Mouse (Mus musculus): ENCODE measurements around the gene Eng. TPM values are rescaled to one million over a fixed set of nuclear protein-coding genes. Genes with fewer than 3 reads are reported as not detected.

Eng gene
- polyA plus RNA-seq, 1 experiment = 31.6 TPM

DNA sequence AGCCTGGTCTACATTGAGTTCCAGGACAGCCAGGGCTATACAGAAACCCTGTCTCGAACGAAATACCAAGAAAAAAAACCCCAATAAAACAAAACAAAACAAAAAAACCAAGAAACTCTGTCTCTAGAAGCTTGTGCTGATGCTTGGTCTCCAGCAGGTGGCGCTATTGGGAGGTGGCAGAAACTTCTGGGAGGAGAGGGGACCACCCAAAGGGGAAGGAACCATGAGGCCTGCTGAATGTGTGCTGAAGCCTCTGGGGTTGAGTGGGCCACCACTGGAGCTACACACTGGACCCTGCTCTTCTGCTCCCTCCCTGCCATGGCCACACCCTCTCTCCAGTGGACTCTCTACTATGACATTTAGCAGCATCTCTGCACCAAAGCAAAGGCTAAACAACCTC lies 62.2 kb downstream of the Eng start:
- Histone ChIP-seq H3K27ac (ENCODE audit: insufficient read depth, low read length) (no peak overlapping the region), H3K27me3 (ENCODE audit: control insufficient read depth, insufficient read depth, low read length) (no peaks in the 10 kb centered on the region), H3K4me1 (ENCODE audit: control insufficient read depth, insufficient read depth, low read length) (0 out of 2 replicates have a peak, but pooled peaks cover 2% of the 10 kb centered on the region), H3K4me3 (replicated peaks; ENCODE audit: insufficient read depth, low read depth, low read length) (no peak overlapping the region)
- 19% methylated on average over 3 of the region's 3 CpGs for WGBS
- TF ChIP-seq POLR2A (IDR thresholded peaks at IDR 0.05; ENCODE audit: borderline replicate concordance, insufficient read depth, low read length) (no peak), CTCF (IDR thresholded peaks at IDR 0.05; ENCODE audit: borderline replicate concordance, insufficient read depth, low read depth, low read length) (peak; percentile 66; the same call in 1 of the 2 replicates)
- no peak for DNase-seq

GRCm38 (mm10) chr2:32709521-32710137 lies 63.2 kb downstream of the Eng start:
- H3K27me3 ChIP-seq (ENCODE audit: control insufficient read depth, insufficient read depth, low read length) = no peaks in the 10 kb centered on the region
- H3K4me1 ChIP-seq (ENCODE audit: control insufficient read depth, insufficient read depth, low read length) = peaks cover 2% of the 10 kb centered on the region; the same call in 1 of the 2 replicates
- no peak overlapping the region for H3K4me3 ChIP-seq (replicated peaks; ENCODE audit: insufficient read depth, low read depth, low read length)
- 88% methylated on average over 20 of the region's 20 CpGs for WGBS
- no peak overlapping the region for H3K27ac ChIP-seq (ENCODE audit: insufficient read depth, low read length)
- no peak for TF ChIP-seq POLR2A (IDR thresholded peaks at IDR 0.05; ENCODE audit: borderline replicate concordance, insufficient read depth, low read length)
- TF ChIP-seq CTCF (IDR thresholded peaks at IDR 0.05; ENCODE audit: borderline replicate concordance, insufficient read depth, low read depth, low read length) = no peak
- DNase-seq = no peak

DNA sequence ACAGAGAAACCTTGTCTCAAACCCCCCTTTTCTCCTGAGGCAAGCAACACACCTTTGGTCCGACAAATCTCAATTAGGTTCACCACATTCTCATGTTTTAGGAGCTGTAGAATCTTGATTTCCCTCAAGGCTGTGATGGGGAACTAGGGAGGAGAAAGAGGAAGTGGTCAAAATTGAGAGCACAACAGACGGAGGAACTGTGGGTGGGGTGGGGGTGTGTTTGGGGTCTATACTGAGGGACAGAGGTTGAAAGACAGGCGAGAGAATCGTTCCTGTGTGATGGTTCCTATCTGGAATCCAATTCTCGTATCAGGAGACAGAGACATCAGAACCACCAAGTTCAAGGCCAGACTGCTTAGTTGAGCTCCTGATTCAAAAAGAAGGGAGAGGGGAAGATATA lies 64.0 kb downstream of the Eng start:
- no peak for DNase-seq
- TF ChIP-seq POLR2A (IDR thresholded peaks at IDR 0.05; ENCODE audit: borderline replicate concordance, insufficient read depth, low read length) (no peak), CTCF (IDR thresholded peaks at IDR 0.05; ENCODE audit: borderline replicate concordance, insufficient read depth, low read depth, low read length) (no peak)
- Histone ChIP-seq H3K4me1 (ENCODE audit: control insufficient read depth, insufficient read depth, low read length) (peaks cover 2% of the 10 kb centered on the region; the same call in 1 of the 2 replicates), H3K4me3 (replicated peaks; ENCODE audit: insufficient read depth, low read depth, low read length) (no peak overlapping the region), H3K27me3 (ENCODE audit: control insufficient read depth, insufficient read depth, low read length) (no peaks in the 10 kb centered on the region), H3K27ac (ENCODE audit: insufficient read depth, low read length) (no peak overlapping the region)
- 80% methylated on average over 5 of the region's 5 CpGs for WGBS

DNA sequence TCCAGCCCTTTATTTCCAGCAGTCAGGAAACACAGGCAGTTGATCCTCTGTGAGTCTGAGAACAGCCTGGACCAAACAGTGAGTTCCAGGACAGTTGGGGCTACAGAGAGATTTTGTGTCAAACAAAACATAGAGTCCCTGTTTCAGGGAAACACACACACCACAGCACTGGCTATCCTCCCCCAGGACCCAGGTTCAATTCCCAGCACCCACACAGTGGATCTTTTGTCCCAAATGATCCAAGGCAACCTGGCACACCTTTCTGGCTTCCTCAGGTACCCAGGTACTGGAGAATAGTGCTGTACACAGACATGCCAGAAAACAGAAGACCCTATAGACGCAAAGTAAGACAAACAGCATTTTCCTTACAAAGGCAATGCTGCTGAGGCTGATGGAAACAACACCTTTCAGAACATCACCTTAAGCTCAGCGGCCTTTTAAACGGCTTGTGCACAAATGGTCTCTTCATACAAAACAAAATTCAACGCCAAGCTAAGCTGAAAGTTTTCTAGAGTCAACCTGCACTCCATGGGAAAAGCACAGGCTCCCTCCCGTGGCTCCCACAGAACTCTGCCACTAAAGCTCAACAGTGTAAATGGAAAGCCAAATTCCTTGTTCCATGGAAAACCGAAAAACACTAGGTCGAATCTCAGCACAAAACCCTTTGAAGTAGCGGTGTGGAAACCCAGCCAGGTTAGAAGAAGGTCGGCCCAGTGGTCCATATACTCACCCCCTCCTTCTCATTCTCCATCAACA lies 65.1 kb downstream of the Eng start:
- H3K4me1 ChIP-seq (ENCODE audit: control insufficient read depth, insufficient read depth, low read length) = peaks cover 2% of the 10 kb centered on the region; the same call in 1 of the 2 replicates
- H3K27ac ChIP-seq (ENCODE audit: insufficient read depth, low read length) = peak overlapping the region; percentile 27; the same call in 1 of the 2 replicates
- peak overlapping the region; percentile 77 for H3K4me3 ChIP-seq (replicated peaks; ENCODE audit: insufficient read depth, low read depth, low read length)
- TF ChIP-seq CTCF (IDR thresholded peaks at IDR 0.05; ENCODE audit: borderline replicate concordance, insufficient read depth, low read depth, low read length) = no peak
- TF ChIP-seq POLR2A (IDR thresholded peaks at IDR 0.05; ENCODE audit: borderline replicate concordance, insufficient read depth, low read length) = no peak
- WGBS = 27% methylated on average over 9 of the region's 9 CpGs
- no peak for DNase-seq
- H3K27me3 ChIP-seq (ENCODE audit: control insufficient read depth, insufficient read depth, low read length) = no peaks in the 10 kb centered on the region

DNA sequence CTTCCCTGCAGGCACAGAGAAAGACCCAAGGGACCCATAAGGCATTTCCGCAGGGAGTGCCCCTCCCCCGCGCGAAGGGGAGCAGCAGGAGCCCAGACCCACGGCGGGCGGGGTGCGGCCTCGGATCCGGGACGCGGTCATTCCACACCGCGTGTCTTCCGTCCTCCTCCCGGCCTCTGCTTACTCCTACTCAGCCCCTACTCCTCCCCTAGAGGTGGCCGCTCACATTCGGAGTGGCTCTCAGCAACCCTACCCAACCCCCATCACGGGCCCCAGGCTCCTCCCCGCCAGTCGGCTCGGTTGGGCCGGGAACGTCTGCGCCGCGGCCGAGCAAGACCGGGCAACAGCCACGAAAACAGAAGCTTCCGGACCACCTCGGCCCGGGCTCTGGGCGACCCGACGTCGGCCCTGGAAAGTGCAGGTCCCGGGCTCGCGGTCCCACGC lies 65.7 kb downstream of the Eng start:
- WGBS = under 1% methylated on average over 41 of the region's 41 CpGs
- TF ChIP-seq CTCF (IDR thresholded peaks at IDR 0.05; ENCODE audit: borderline replicate concordance, insufficient read depth, low read depth, low read length) (no peak), POLR2A (IDR thresholded peaks at IDR 0.05; ENCODE audit: borderline replicate concordance, insufficient read depth, low read length) (no peak)
- H3K27ac ChIP-seq (ENCODE audit: insufficient read depth, low read length) = peak overlapping the region; percentile 27
- H3K27me3 ChIP-seq (ENCODE audit: control insufficient read depth, insufficient read depth, low read length) = no peaks in the 10 kb centered on the region
- H3K4me3 ChIP-seq (replicated peaks; ENCODE audit: insufficient read depth, low read depth, low read length) = peak overlapping the region; percentile 77
- no peak for DNase-seq
- peaks cover 2% of the 10 kb centered on the region; the same call in 1 of the 2 replicates for H3K4me1 ChIP-seq (ENCODE audit: control insufficient read depth, insufficient read depth, low read length)

GRCm38 (mm10) chr2:32712586-32712933 lies 66.2 kb downstream of the Eng start:
- Histone ChIP-seq H3K4me3 (replicated peaks; ENCODE audit: insufficient read depth, low read depth, low read length) (peak overlapping the region; percentile 86), H3K27ac (ENCODE audit: insufficient read depth, low read length) (peak overlapping the region; percentile 100), H3K4me1 (ENCODE audit: control insufficient read depth, insufficient read depth, low read length) (peaks cover 2% of the 10 kb centered on the region; the same call in 1 of the 2 replicates), H3K27me3 (ENCODE audit: control insufficient read depth, insufficient read depth, low read length) (no peaks in the 10 kb centered on the region)
- TF ChIP-seq CTCF (IDR thresholded peaks at IDR 0.05; ENCODE audit: borderline replicate concordance, insufficient read depth, low read depth, low read length) = no peak
- TF ChIP-seq POLR2A (IDR thresholded peaks at IDR 0.05; ENCODE audit: borderline replicate concordance, insufficient read depth, low read length) = no peak; the same call in 1 of the 2 replicates
- DNase-seq = peak; percentile 95 to 97
- under 1% methylated on average over 42 of the region's 44 CpGs for WGBS

DNA sequence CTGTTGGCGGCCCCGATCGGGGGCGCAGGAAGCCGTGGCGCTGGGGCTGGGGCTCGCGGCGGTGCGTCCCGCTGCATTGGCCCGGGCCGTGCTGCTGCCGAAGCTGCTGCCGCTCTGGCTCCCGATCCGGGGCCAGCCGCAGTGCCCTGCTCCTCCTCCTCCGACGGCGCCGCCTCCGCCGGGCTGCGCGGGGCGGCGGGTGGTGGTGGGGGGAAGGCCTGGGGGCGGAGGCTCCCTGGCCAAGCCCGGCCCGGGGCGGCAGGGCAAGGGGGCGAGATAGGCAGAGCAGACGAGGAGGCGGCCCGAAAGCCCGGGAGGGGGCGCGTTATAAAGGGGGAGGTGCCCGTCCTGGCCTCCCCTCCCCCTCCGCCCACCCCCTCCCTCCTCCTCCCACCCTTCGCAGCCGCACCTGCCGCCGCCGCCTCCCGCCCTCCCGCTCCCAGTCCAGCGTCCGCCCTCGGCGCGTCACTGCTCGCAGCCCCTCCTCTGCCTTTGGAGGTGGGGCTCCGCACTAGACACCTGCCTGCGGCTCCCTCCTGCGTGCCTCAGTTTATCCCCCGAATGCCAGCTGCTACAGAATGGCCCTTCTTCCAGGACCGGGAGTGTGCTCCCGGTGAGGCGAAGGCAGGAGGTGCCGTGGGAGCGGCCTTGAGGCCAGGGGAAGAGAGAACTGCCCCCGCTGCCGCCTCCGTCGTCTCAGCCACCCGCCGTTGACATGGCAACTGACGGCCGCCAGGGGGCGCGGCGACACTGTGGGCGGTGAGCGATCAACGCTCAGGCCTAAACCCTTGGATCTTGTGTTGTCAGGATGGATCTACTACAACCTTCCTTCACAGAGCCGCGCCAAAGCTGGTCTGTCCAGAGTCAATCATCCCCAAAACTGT lies 66.8 kb downstream of the Eng start, which contains the start of gene Cdk9:
Gene Cdk9, minus strand, starts transcription at position 143 of the 884 bp plus-strand sequence.
- peak; percentile 66; the same call in 1 of the 2 replicates for TF ChIP-seq POLR2A (IDR thresholded peaks at IDR 0.05; ENCODE audit: borderline replicate concordance, insufficient read depth, low read length)
- TF ChIP-seq CTCF (IDR thresholded peaks at IDR 0.05; ENCODE audit: borderline replicate concordance, insufficient read depth, low read depth, low read length) = peak; percentile 94
- 1% methylated on average over 61 of the region's 79 CpGs for WGBS
- H3K27ac ChIP-seq (ENCODE audit: insufficient read depth, low read length) = peak within 1 kb of the TSS; percentile 100
- DNase-seq = peak; percentile 94 to 98
- no peaks in the 10 kb centered on the region for H3K27me3 ChIP-seq (ENCODE audit: control insufficient read depth, insufficient read depth, low read length)
- H3K4me3 ChIP-seq (replicated peaks; ENCODE audit: insufficient read depth, low read depth, low read length) = peak within 1 kb of the TSS; percentile 86
- H3K4me1 ChIP-seq (ENCODE audit: control insufficient read depth, insufficient read depth, low read length) = peaks cover 2% of the 10 kb centered on the region; the same call in 1 of the 2 replicates
